Mouse (Mus musculus) erythroid progenitor cell, adult 5-6 weeks (primary cell): ENCODE results near the gene Gm40460. TPM values are rescaled to one million over a fixed set of nuclear protein-coding genes. Genes with fewer than 3 reads are reported as not detected.
"Not testable (repeated sequence)": the region's sequence is repeated elsewhere in the genome, so short reads cannot be mapped to it uniquely, and the experiment has no call there.

Experiments used
- ATAC-seq: replicated peaks from 2 replicates; pipeline ENCODE4 v1.8.0; 2016; ENCODE audit warnings: moderate number of reproducible peaks, mild to moderate bottlenecking, moderate TSS enrichment, inconsistent platforms; ENCODE audit not compliant: poor library complexity, low FRiP score, severe bottlenecking
- total RNA-seq, 2 experiments: library from RNA; stranded (forward) in 1 of 2; stranded (reverse) in 1 of 2; fragments of 150-400 nt in 1 of 2; fragments of 186-747, 209-891 nt in 1 of 2; gene quantifications; 2 replicates each; pipeline versions ENCODE4 v1.2.3 to v1.2.4; 2015 to 2017; ENCODE audit warnings: low replicate concordance in 2 of 2

Gm40460 gene
- total RNA-seq (2015; ENCODE audit: low replicate concordance), result not detected in 2 replicates
- not detected in 2 replicates for total RNA-seq (2017; ENCODE audit: low replicate concordance)

- ATAC-seq, result no peak
These were observed at the start of gene Gm40460 for GRCm38 (mm10) chr7:142240978-142241377. TSS of gene Gm40460 (minus strand) at chr7:142241078.

GRCm38 (mm10) chr7:142285910-142286612, 45.2 kb upstream of the Gm40460 start:
- not testable (repeated sequence) for ATAC-seq

GRCm38 (mm10) chr7:142285130-142285835, 44.4 kb upstream of the Gm40460 start:
- ATAC-seq, result no peak

GRCm38 (mm10) chr7:142284615-142285080, 43.8 kb upstream of the Gm40460 start:
- ATAC-seq, result peak; percentile 68

GRCm38 (mm10) chr7:142284023-142284591, 43.2 kb upstream of the Gm40460 start:
- ATAC-seq, result no peak

GRCm38 (mm10) chr7:142282847-142283246, 42.0 kb upstream of the Gm40460 start:
- not testable (repeated sequence) for ATAC-seq

- not testable (repeated sequence) for ATAC-seq
These were observed 38.4 kb upstream of the Gm40460 start for GRCm38 (mm10) chr7:142279291-142279690.

GRCm38 (mm10) chr7:142278183-142278582, 37.3 kb upstream of the Gm40460 start:
- 0 out of 2 replicates have a peak, but pooled peaks have one; percentile 66 for ATAC-seq

GRCm38 (mm10) chr7:142274263-142274662, 33.4 kb upstream of the Gm40460 start, which contains the start of gene Gm4559:
TSS of gene Gm4559 (minus strand) at chr7:142274363.
- not testable (repeated sequence) for ATAC-seq

GRCm38 (mm10) chr7:142258254-142258653, 17.4 kb upstream of the Gm40460 start, which contains the start of gene Gm2431:
TSS of gene Gm2431 (minus strand) at chr7:142258354.
- not testable (repeated sequence) for ATAC-seq

- ATAC-seq, result no peak
These were observed 14.6 kb upstream of the Gm40460 start for GRCm38 (mm10) chr7:142255517-142255916.

- ATAC-seq, result no peak
These were observed 8.9 kb upstream of the Gm40460 start for GRCm38 (mm10) chr7:142249824-142250223.

- ATAC-seq, result no peak
These were observed 9.3 kb downstream of the Gm40460 start for GRCm38 (mm10) chr7:142231540-142231939.

GRCm38 (mm10) chr7:142229871-142230270, 11.0 kb downstream of the Gm40460 start, which contains the start of gene Krtap5-5:
TSS of gene Krtap5-5 (minus strand) at chr7:142229971.
- ATAC-seq, result not testable (repeated sequence)

- no peak for ATAC-seq
These were observed 16.4 kb downstream of the Gm40460 start for GRCm38 (mm10) chr7:142224518-142224917.

- ATAC-seq, result not testable (repeated sequence)
These were observed 28.7 kb downstream of the Gm40460 start for GRCm38 (mm10) chr7:142212136-142212535.

- no peak for ATAC-seq
These were observed 29.3 kb downstream of the Gm40460 start, which contains the start of gene Gm7579 for GRCm38 (mm10) chr7:142211559-142211958. TSS of gene Gm7579 (plus strand) at chr7:142211859.

- ATAC-seq, result not testable (repeated sequence)
These were observed 34.0 kb downstream of the Gm40460 start for GRCm38 (mm10) chr7:142206891-142207290.

GRCm38 (mm10) chr7:142205488-142205887, 35.4 kb downstream of the Gm40460 start:
- no peak for ATAC-seq

- ATAC-seq, result no peak
These were observed 39.8 kb downstream of the Gm40460 start, which contains the start of gene Krtap5-3 for GRCm38 (mm10) chr7:142201064-142201463. TSS of gene Krtap5-3 (plus strand) at chr7:142201364.
